Mouse (Mus musculus): ENCODE measurements around the gene P4htm. TPM values are rescaled to one million over a fixed set of nuclear protein-coding genes. Genes with fewer than 3 reads are reported as not detected.

Gene P4htm
- polyA plus RNA-seq, 1 experiment from 2014 or later = 23.1 TPM

GRCm38 (mm10) chr9:108566815-108567776 lies 30.4 kb downstream of the P4htm start, which contains the start of gene Ndufaf3:
Ndufaf3 (minus strand) TSS chr9:108567434.
- Histone ChIP-seq H3K27ac (replicated peaks) (peak within 1 kb of the TSS; percentile 99), H3K9me3 (no peaks in the 10 kb centered on the region), H3K27me3 (no peaks in the 10 kb centered on the region), H3K4me3 (peak within 1 kb of the TSS; percentile 80), H3K4me2 (replicated peaks) (peak within 1 kb of the TSS; percentile 98), H3K4me1 (peaks cover 45% of the 10 kb centered on the region), H3K9ac (replicated peaks) (peak within 1 kb of the TSS; percentile 86), H3K36me3 (peaks cover 42% of the 10 kb centered on the region)
- under 1% methylated on average over 72 of the region's 73 CpGs for WGBS
- ATAC-seq (replicated peaks) = peak; percentile 87

DNA sequence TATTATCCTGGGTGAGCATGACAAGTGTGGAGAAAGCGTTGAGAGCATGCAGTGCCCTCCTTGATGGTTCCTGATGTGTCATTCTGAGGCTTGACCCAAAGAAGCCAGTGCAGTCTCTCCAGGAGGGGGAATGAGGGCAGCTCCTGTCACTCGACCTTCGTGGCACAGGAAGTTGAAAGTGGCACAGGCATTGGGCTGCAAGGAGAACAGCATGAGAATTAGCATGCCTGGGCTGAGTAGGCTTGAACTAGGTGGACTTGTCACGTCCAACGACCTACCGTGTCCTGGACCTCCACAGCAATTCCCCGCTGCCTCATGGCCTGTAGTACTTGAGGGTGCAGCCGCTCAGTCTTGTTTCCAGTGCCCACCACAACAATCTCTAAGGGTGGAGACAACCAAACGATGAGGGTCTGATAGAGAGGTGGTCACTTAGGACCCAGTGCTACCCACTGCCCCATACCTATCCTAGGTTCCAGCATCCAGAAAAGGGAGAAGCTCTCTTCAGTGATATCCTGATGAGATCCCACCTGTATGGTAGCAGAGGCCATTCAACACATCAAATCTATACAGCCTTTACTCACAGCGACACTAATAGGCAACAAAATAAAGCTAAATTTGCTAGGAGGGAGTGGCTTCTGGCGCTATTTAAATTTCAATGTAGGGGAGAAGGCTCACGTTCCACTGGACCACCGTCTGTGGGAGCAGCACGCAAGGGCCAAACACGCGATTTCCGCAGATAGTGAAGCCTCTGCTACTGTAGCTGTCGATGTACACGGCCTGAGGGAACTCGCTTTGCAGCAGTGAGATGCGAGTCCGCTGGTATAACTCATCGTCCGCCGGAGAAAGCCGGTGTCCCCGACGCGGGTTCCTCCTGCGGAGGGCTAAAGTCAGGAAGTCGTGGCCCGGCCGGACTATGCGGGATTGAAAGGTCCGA lies 31.3 kb downstream of the P4htm start:
- Histone ChIP-seq H3K4me2 (replicated peaks) (peak overlapping the region; percentile 98), H3K4me3 (peak overlapping the region; percentile 80), H3K9me3 (no peaks in the 10 kb centered on the region), H3K27ac (replicated peaks) (peak overlapping the region; percentile 99), H3K27me3 (no peaks in the 10 kb centered on the region), H3K36me3 (peaks cover 38% of the 10 kb centered on the region), H3K9ac (replicated peaks) (peak overlapping the region; percentile 86), H3K4me1 (peaks cover 53% of the 10 kb centered on the region)
- 12% methylated on average over 35 of the region's 35 CpGs for WGBS
- ATAC-seq (replicated peaks) = no peak

GRCm38 (mm10) chr9:108564131-108564530 lies 33.3 kb downstream of the P4htm start:
- WGBS = 89% methylated on average over 7 of the region's 7 CpGs
- no peak overlapping the region for H3K4me3 ChIP-seq
- H3K9ac ChIP-seq (replicated peaks) = no peak overlapping the region
- ATAC-seq (replicated peaks) = no peak
- H3K36me3 ChIP-seq = peaks cover 38% of the 10 kb centered on the region
- H3K4me1 ChIP-seq = peaks cover 41% of the 10 kb centered on the region
- no peaks in the 10 kb centered on the region for H3K9me3 ChIP-seq
- no peak overlapping the region for H3K27ac ChIP-seq (replicated peaks)
- no peak overlapping the region for H3K4me2 ChIP-seq (replicated peaks)
- no peaks in the 10 kb centered on the region for H3K27me3 ChIP-seq

GRCm38 (mm10) chr9:108563671-108564070 lies 33.8 kb downstream of the P4htm start:
- Histone ChIP-seq H3K9ac (replicated peaks) (no peak overlapping the region), H3K9me3 (no peaks in the 10 kb centered on the region), H3K36me3 (peaks cover 43% of the 10 kb centered on the region), H3K4me1 (peaks cover 36% of the 10 kb centered on the region), H3K27me3 (no peaks in the 10 kb centered on the region), H3K4me2 (replicated peaks) (no peak overlapping the region), H3K4me3 (no peak overlapping the region), H3K27ac (replicated peaks) (no peak overlapping the region)
- ATAC-seq (replicated peaks) = no peak
- 91% methylated on average over 8 of the region's 8 CpGs for WGBS

DNA sequence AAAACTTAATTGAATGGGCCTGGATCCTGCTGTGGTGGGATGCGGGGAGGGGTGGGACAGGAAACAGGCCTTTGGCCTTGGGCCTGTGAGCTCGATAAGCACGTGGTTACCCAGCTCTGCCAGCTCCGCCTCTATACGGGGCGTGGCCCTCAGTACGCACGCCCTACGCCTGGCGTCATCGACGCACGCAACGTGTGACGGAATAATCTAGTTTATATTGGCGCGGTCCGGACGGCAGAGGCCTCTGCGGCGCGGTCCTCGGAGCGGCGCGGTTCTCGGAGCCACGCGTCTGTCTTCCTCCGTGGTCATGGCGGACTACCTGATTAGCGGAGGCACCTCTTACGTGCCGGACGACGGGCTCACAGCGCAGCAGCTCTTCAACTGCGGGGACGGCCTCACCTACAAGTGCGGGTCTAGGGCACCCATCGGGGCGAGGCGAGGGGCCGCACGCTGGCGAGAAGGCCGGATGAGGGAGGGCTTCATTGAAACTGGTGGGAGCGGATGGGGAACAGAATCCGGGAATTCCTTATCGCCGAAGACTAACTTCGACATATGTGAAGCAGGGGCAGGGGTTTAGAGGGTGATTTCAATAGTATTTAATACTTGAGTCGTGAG lies 37.1 kb downstream of the P4htm start, which contains the start of gene Impdh2:
Gene Impdh2, plus strand, starts transcription at position 60 of the 615 bp plus-strand sequence.
- under 1% methylated on average over 53 of the region's 53 CpGs for whole genome bisulfite sequencing
- Histone ChIP-seq H3K36me3 (peaks cover 68% of the 10 kb centered on the region), H3K9me3 (no peaks in the 10 kb centered on the region), H3K27ac (replicated peaks) (peak within 1 kb of the TSS; percentile 80), H3K9ac (replicated peaks) (peak within 1 kb of the TSS; percentile 60), H3K4me3 (peak within 1 kb of the TSS; percentile 51), H3K4me1 (peaks cover 14% of the 10 kb centered on the region), H3K27me3 (no peaks in the 10 kb centered on the region), H3K4me2 (replicated peaks) (peak within 1 kb of the TSS; percentile 69)
- peak; percentile 99 for ATAC-seq (replicated peaks)

DNA sequence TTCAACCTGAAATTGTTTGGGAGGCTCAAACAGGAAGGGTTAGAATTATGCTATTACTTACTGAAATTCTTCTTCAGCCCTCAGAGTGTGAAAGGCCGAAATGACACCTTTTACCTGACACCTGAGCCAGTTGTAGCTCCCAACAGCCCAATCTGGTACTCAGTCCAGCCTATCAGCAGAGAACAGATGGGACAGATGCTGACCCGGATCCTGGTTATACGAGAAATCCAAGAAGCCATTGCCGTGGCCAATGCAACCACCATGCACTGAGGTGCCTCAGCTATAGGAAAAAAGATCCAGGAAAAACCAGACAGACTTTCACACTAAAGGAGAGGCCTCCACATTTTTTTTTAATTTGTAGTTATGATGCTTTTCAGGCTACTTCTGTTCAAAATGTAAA lies 38.3 kb downstream of the P4htm start:
- H3K4me1 ChIP-seq = peaks cover 14% of the 10 kb centered on the region
- no peak overlapping the region for H3K4me3 ChIP-seq
- no peak overlapping the region for H3K27ac ChIP-seq (replicated peaks)
- H3K4me2 ChIP-seq (replicated peaks) = no peak overlapping the region
- H3K9me3 ChIP-seq = no peaks in the 10 kb centered on the region
- H3K9ac ChIP-seq (replicated peaks) = no peak overlapping the region
- 95% methylated on average over 4 of the region's 4 CpGs for WGBS
- ATAC-seq (replicated peaks) = no peak
- H3K27me3 ChIP-seq = no peaks in the 10 kb centered on the region
- peaks cover 65% of the 10 kb centered on the region for H3K36me3 ChIP-seq

GRCm38 (mm10) chr9:108546875-108547274 lies 50.6 kb downstream of the P4htm start:
- Histone ChIP-seq H3K4me1 (no peaks in the 10 kb centered on the region), H3K4me2 (replicated peaks) (no peak overlapping the region), H3K9me3 (no peaks in the 10 kb centered on the region), H3K9ac (replicated peaks) (no peak overlapping the region), H3K36me3 (peaks cover 88% of the 10 kb centered on the region), H3K4me3 (no peak overlapping the region), H3K27me3 (no peaks in the 10 kb centered on the region), H3K27ac (replicated peaks) (no peak overlapping the region)
- no peak for ATAC-seq (replicated peaks)
- 95% methylated on average over 1 of the region's 1 CpGs for WGBS

DNA sequence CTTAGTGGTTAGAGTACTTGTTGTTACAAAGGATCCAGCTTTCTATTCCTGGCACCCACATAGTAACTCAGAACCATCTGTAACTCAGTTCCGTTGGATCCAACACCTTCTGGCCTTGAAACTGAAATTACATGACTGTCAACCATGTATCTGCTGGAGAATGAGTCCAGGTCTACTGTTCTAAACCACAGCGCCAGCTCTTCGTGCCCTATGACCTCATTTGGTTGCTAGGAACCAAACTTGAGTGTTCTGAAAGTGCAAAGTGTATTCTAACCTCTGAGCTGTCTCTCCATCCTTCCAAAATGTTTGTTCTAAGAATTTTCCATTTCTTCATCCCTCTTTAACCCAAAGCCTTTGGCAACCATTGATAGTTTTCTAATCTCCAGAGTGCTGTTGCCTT lies 51.5 kb downstream of the P4htm start:
- Histone ChIP-seq H3K9ac (replicated peaks) (no peak overlapping the region), H3K9me3 (no peaks in the 10 kb centered on the region), H3K4me2 (replicated peaks) (no peak overlapping the region), H3K4me3 (no peak overlapping the region), H3K4me1 (no peaks in the 10 kb centered on the region), H3K27me3 (no peaks in the 10 kb centered on the region), H3K27ac (replicated peaks) (no peak overlapping the region), H3K36me3 (peaks cover 88% of the 10 kb centered on the region)
- no peak for ATAC-seq (replicated peaks)
- 94% methylated on average over 3 of the region's 3 CpGs for WGBS

DNA sequence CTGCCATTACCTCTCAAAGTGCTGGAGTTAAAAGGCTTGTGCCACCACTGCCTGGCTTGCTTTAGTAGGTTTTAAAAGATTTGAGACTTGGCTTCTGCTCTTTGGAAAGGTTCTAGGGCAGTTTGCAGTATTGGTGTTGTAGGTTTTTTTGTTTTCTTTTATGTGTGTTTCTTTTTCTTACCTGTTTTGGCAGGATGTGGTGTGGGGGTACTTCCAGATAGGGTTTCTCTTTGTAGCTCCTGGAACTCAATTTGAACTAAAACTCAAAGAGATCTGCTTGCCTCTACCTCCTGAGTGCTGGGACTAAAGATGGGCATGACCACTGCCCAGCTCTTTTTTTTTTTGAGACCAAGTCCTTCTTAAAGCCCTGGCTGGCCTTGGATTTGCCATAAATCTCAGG lies 56.6 kb downstream of the P4htm start:
- Histone ChIP-seq H3K36me3 (peaks cover 83% of the 10 kb centered on the region), H3K4me1 (no peaks in the 10 kb centered on the region), H3K27ac (replicated peaks) (no peak overlapping the region), H3K4me3 (no peak overlapping the region), H3K4me2 (replicated peaks) (no peak overlapping the region), H3K9me3 (no peaks in the 10 kb centered on the region), H3K9ac (replicated peaks) (no peak overlapping the region), H3K27me3 (no peaks in the 10 kb centered on the region)
- no peak for ATAC-seq (replicated peaks)

- Histone ChIP-seq H3K9me3 (no peaks in the 10 kb centered on the region), H3K27me3 (no peaks in the 10 kb centered on the region), H3K27ac (replicated peaks) (no peak overlapping the region), H3K4me1 (no peaks in the 10 kb centered on the region), H3K36me3 (peaks cover 76% of the 10 kb centered on the region), H3K9ac (replicated peaks) (no peak overlapping the region), H3K4me2 (replicated peaks) (no peak overlapping the region), H3K4me3 (no peak overlapping the region)
- WGBS = 94% methylated on average over 1 of the region's 1 CpGs
- no peak for ATAC-seq (replicated peaks)
Observed at GRCm38 (mm10) chr9:108531496-108531895, 66.0 kb downstream of the P4htm start.

DNA sequence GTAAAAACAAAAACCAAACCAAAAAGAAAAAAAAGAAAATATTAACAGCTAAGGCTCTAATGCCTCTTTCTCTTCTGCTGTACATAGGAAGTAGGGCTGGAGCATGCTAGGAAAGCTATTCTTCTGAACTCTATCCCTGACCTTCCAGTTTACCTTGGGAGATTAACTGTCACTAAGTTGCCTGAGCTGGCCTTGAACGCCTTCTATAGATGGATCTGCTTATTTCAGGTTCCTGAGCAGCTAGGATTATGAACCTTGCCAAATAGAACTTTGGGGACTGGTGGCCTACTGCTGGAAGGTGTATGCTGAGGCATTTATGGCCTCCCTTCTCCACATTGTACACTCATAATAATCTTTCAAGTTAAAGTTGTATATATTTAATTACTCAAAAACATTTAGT lies 66.5 kb downstream of the P4htm start:
- Histone ChIP-seq H3K4me3 (no peak overlapping the region), H3K27me3 (no peaks in the 10 kb centered on the region), H3K36me3 (peaks cover 72% of the 10 kb centered on the region), H3K9ac (replicated peaks) (no peak overlapping the region), H3K27ac (replicated peaks) (no peak overlapping the region), H3K9me3 (no peaks in the 10 kb centered on the region), H3K4me1 (no peaks in the 10 kb centered on the region), H3K4me2 (replicated peaks) (no peak overlapping the region)
- ATAC-seq (replicated peaks) = no peak
- WGBS = 96% methylated on average over 1 of the region's 1 CpGs

Measured in forebrain, embryonic 15.5 days (tissue).